Mouse (Mus musculus): ENCODE results near the gene Bin2.

Bin2 gene

DNA sequence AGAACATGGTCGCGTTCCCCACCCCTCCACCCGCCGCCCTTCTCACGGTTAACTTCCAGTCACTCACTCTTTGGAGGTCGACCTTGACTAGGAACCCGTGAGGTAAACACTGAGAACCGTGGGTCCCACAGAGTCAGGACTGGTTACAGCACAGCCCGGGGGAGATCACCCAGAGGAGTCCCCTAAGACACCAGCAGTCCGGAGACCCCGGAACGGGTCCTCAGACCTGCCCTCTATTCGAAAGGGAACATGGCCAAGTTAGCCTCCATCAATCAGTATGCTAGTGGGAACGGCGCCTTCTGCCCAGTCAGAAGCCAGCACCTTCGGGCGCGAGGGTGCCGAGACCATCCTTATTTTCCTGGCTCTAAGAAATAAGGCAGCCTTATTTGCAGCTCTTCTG lies 53.1 kb downstream of the Bin2 start:
- DNase-seq (ENCODE audit: low read depth): no peak

DNA sequence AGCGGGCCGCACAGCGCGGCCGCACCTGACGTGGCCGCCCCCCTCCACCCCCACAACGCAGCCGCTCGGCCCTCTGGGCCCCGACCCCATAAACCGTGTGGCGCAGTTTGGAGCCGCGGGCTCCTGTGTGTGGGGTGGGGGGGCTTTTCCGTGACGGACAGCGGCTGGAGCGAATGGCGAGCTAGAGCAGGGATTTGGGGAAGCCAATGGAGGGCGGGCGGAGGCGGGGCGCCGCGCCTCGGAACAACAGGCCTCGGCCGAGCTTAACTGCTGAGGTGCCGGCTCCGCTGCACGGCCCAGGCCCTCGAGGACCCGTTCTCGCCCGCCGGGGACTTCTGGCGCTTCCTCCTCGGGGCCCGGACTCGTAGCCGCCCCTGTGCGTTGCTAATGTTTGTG lies 53.5 kb downstream of the Bin2 start:
- peak; percentile 92 for DNase-seq (ENCODE audit: low read depth)

DNA sequence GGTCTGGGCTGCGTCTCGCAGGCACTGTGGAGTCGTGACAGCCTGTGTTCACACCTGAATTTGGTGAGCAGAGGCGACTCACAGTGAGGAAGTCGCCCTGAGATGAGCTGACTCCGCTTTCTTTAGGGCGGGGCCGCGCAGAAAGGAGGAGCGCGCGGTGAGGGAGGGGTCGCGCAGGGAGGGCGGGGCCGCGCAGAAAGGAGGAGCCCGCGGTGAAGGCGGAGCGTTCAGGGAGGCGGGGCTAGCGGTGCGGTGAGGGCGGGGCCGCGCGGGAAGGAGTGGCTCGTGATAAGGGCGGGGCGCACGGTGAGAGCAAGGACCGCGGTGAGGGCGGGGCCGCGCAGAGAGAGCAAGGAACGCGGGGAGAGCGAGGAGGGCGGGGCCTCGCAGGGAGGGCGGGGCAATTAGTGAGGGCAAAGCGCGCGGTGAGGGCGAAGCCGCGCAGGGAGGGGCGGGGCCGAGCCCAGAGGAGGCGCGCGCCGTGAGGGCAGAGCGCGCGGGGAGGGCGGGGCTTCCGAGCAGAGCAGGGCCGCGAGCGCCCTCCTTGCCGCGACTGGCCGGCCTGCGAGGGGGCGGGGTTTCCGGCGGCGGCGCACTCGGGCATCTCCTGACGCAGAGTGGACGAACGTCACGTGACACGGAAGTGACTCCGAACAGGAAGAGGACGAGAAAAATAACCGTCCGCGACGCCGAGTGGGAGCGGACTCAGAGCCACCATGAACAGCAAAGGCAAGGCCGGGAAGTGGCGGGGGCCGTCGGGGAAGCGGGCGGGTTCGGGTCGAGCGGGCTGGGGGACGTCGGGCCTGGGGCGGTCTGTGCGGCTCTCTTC lies 54.1 kb downstream of the Bin2 start, which contains the start of gene Dazap2:
Gene Dazap2, plus strand, starts transcription at position 354 of the 829 bp plus-strand sequence.
- DNase-seq (ENCODE audit: low read depth): peak; percentile 99

DNA sequence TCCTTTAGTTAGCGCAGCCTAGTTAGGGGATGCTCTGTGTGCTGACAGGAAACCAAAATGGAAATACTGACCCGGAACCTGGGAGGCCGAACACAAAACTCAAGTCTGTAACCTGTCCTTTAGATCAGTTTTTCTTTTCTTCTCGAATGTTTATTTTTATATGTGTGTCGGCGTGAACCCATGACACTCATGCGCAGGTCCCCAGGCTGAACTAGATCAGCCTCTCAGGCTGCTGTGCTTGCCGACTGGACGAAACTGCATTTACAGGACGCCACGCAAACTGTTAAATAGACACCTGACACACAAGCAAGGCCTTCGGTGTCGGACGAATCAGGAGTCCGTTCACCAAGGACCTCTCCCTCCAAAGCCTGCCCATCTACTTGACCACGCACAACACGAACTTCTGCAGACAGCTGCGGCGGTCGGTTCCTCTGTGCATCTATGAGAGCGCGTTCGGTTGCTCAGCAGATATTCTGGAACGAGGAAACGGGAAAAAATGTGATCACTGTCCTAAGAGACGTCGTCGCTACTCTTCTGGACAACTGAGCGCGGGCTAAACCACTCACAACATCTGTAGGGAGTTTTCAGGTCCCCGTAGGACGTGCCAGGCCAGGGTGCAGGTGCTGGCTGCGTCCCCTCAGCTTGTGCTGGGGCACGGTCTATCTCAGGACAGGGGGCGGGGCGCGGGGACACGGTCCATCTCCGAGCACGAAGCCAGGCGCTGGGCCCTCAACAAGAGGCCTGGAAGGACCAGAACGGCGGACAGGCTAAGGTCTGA lies 54.9 kb downstream of the Bin2 start:
- DNase-seq (ENCODE audit: low read depth): peak; percentile 74

DNA sequence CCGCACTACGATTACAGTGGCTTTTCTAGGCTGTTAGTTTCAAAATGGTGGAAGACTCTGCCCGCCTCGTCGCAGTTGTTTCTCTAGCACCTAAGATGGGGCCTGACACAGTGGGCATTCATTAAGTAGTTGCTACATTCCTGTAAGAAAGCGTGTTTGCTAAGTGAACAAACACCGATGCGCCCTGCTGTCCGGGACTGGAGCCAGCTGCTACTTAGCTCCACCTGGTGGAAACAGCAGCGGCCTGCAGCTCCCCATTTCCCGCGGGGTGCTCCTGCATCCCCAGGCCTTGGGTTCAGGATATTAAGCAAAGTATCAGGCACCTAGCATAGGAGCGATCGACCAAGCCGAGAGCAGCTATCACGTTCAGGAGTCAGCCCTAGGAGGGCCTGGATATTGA lies 55.8 kb downstream of the Bin2 start:
- peak; percentile 88 for DNase-seq (ENCODE audit: low read depth)

DNA sequence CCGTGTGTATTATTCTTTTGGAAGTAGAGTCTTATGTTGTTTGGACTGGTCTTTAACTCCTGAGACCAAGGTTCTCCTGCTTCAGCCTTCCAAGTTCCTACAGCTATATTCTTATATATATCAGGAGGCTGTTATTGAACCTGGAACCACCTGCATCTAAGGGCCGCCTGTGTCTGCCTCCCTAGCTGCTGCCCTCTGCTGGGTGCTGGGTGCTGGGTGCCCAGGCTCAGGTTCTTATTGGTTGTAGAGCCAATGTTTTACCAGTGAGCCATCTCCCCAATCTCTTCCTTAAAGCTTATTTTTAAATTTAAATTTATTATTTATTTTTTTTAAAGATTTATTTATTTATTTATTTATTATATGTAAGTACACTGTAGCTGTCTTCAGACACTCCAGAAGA lies 56.9 kb downstream of the Bin2 start:
- DNase-seq (ENCODE audit: low read depth): peak; percentile 76

DNA sequence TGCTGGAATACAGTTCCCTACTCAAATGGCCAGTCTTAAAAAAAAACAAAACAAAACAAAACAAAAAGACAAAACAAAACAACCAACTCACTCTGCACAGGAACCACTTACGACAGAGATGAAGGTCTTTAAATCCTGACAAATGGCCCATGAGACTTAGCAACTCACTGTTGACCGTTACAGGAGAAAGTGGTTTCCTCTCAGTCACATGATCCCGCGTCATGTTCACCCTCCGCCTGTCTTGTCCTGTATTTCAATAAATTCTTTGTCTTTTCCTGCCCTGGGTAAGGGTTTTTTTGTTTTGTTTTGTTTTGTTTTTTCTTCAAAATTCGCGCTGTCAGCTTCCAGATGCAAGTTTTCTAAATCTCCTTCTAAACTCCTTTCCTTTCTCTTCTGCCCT lies 57.4 kb downstream of the Bin2 start:
- peak; percentile 90 for DNase-seq (ENCODE audit: low read depth)

DNA sequence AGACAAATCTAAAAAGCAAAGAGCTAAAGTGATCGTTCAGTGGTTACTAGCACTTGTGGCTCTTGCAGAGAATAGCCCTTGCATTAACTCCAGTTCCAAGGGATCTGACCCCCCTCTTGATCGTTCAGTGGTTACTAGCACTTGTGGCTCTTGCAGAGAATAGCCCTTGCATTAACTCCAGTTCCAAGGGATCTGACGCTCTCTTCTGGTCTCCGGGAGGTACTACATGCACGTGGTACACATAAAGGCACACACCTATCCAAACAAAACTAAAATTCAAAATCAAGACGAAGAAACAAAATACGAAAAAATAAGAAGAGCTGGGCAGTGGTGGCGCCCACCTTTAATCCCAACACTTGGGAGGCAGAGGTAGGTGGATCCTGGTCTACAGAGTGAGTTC lies 62.7 kb downstream of the Bin2 start:
- DNase-seq (ENCODE audit: low read depth): peak; percentile 53

DNA sequence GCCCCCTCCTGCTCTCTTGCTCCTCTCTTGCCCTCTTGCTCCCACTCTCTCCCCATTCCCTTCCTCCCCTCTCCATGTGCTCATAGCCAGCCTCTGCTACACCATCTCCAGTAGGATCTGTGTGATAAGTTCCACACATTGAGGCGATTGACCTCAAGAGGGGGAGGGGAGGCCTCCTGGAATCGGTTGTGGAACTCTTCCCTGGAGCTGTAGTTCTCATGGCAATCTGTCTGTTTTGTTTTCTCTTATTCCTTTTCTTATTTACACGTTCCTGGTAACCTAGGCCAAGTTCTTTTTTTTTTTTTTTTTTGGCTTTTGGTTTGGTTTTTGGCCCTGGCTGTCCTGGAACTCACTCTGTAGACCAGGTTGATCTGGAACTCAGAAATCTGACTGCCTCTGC lies 67.7 kb downstream of the Bin2 start:
- no peak for DNase-seq (ENCODE audit: low read depth)

DNA sequence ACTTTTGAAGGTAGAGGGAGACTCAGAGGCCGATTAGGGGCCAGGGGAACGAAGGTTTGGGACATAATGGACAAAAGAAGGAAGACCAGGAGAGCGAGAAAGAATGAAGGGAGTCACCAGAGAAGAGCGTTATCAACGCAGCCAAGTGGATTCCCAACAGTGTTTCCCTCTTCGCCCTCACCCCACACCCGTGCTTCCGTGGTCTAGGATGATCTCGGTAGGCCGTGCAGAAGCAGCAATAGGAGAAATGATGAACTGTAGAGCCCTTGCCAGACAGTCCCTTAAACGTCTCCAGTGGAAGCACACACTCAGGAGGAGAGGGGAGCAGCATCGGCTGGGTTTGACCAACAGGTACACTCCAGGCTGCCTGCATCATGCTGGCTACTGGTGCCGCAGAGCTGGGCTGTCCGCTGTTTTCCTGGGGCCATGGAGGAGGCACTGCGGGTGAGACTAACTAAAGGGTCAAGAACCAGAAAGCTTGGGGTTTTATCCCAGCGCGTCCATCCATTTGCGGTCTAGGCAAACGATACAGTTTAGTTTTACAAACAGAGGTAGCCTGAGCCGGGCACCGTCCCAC lies 68.6 kb downstream of the Bin2 start:
- no peak for DNase-seq (ENCODE audit: low read depth)

DNA sequence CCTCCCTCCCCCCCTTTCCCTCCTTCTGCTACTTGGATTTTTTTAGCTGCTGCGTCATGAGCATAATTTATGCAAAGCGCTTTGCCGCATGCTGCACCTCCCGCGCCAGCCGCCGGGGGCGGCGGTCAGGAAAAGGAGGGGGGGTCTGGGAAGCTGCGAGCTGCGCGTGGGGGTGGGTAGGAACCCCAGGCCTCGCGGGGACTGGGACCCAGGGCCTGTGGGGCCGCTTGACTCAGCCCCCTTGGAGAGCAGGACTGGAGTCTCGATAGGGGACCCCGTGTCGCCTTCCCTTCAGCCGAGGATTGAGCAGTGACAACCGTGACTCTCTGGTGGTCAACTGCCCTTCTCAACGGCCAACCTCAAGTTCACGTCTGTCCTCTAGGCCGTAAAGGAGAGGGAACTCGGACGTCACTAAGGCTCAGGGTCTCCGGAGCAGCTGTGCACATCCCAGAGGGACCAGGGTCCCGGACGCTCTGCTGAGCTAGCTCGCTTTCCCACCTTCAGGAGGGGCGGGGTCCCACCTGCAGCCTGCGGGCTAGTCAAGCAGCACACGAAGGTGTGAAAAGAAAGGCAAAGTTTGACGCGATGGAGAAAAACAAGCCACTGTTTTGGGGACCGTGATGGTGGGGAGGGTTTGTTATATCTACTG lies 69.2 kb downstream of the Bin2 start:
- DNase-seq (ENCODE audit: low read depth): no peak

DNA sequence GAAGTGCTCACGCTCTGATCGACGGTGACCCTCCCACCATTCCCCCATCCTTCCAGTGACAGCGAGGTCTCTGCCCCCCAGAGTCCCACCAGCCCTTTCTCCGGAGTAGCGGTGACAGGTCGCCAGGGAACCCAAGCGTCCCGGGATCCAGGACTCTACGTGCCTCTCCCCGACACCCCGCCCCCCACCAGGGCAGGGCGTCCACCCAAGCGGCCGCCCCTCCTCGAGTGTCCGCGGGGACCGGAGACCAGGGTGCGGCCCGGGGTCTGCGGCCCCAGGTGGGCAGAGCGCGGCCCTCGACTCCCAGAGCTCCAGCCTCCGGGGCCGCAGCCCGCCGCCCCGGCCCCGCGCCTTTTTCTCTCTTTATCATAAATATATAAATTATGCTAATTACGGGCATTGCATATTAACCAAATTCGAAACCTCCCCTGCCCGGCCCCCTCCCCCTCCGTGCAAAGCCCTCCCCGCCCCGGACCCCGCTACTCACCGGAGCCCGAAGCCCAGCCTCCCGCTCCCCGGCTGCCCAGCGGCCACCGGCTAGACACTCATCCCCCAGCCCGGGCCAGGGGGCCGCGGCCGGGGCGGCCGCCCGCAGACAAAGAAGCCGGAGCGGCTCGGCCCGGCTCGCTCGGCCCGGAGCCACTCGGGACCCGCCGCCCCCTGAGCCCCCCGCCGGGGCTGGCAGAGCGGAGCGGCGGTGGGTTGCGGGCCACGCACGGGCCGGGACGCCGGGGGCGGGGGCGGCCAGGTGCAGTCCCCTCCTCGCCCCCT lies 69.9 kb downstream of the Bin2 start, which contains the start of gene Pou6f1:
Gene Pou6f1, minus strand, starts transcription at position 709 of the 771 bp plus-strand sequence.
- no peak for DNase-seq (ENCODE audit: low read depth)

DNA sequence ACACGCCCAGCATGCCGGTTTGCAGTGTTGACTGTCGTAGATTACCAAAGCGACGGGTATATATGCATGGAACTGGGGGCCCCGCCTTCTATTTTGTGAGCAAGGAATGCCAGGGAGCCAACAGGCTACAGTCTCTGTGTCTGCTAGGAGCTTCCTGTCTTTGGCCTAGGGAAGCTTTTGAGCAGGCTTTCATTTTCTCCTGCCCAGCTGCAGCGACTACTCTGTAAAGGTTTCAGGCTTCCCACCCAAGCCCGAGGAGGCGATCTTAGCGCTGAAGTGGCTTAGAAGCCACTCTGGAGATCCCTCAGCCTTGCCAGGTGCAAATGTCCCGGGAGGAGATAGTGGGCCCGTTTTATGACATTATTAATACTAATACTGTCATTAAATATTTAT lies 70.5 kb downstream of the Bin2 start:
- no peak for DNase-seq (ENCODE audit: low read depth)

DNA sequence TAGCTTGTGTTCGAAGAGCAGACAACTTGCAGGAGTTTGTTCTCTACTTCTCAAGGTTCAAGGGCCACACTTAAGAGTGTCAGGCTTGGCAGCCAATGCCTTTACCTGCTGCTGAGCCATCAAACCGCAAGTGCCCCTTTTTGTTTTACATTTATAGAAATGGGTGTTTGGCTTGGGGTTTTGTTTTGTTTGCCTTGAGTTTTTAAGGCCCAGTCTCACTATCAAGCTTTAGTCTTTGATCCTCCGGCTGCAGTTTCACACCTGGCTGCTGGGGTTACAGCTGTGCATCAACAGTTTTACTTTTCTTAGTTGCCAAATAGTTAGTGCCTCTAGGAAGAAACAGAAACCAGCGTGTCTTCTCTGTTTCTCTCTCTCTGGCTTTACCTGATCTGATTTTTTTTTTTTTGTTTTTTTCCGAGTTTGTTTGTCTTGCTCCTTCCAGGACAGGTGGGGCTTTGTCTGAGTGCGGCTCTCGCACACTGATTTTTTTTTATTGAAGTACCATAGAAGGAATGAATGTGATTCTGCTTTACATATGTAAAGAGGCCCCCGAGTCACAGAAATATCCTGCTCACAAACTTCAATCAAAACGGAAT lies 71.0 kb downstream of the Bin2 start:
- DNase-seq (ENCODE audit: low read depth): no peak

DNA sequence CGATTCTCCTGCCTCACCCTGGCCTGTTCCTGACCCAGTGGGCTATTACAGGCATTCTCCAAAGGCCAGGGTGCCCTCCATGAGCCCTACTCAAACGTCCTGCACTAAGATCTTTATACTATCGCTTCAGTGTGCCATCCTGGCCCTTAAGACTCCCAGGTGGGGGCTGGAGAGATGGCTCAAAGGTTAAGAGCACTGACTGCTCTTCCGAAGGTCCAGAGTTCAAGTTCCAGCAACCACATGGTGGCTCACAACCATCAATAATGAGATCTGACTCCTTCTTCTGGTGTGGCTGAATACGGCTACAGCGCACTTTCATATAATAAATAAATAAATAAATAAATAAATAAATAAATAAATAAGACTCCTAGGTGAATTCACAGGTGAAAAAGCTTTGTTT lies 76.5 kb downstream of the Bin2 start:
- no peak for DNase-seq (ENCODE audit: low read depth)
